Mouse (Mus musculus) spleen, adult 2 months (tissue): Measurements from ENCODE around the gene Prpf6.

Experiments used
- CTCF ChIP-seq: fragments of 200-500 bp; IDR thresholded peaks from 2 replicates; pipeline ENCODE4 v1.5.1; 2011; ENCODE audit warnings: mild to moderate bottlenecking, inconsistent platforms; ENCODE audit not compliant: insufficient read depth, insufficient read length, insufficient replicate concordance; ENCODE audit errors: extremely low read depth
- POLR2A ChIP-seq: fragments of 200-500 bp; IDR thresholded peaks from 2 replicates; pipeline ENCODE4 v1.6.1; 2011; ENCODE audit warnings: low read depth, low read length, inconsistent platforms

DNA sequence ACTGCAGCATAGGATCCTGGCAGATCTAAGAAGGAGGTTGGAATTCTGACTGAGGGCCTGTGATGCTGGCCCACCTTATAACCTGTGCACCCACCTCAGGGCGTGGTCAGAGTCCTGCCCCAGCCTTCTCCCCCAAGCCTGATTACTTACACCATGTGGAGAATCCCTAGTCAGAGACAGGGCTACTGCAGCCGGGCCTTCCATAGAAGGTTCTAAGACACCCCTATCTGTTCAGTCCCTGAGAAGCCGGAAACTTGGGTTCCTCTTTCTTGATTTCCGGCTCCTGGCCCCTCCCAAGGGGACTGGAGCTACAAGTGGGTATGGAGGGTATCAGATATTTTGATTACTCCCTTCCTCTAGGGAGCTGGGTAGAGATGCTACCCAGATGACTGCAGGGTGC is 99.9 kb downstream of the Prpf6 start:
- TF ChIP-seq CTCF (no peak), POLR2A (no peak)
